Mouse (Mus musculus) kidney, embryonic 14.5 days (tissue): Measurements from ENCODE around the gene Myh11. TPM values are rescaled to one million over a fixed set of nuclear protein-coding genes. Genes with fewer than 3 reads are reported as not detected.
A peak's percentile ranks its signal among the peaks of the same experiment; 100 is the strongest.

Source experiments
- ATAC-seq: fragments of 200-750 bp; cut with Nextera tagmentation; 2 replicates; pipeline ENCODE4 v1.8.0; 2017; ENCODE audit warnings: moderate number of reproducible peaks, mild to moderate bottlenecking, moderate TSS enrichment, moderate library complexity; ENCODE audit not compliant: low FRiP score, low TSS enrichment
- H3K27ac ChIP-seq: fragments of 300-500 bp; sonication (generic); 2 replicates; pipeline ENCODE4 v1.5.1; 2014; ENCODE audit warnings: low read depth, mild to moderate bottlenecking, low read length, moderate library complexity, mixed read lengths
- H3K27me3 ChIP-seq: fragments of 300-500 bp; sonication (generic); 2 replicates; pipeline ENCODE4 v1.6.1; 2014; ENCODE audit warnings: mild to moderate bottlenecking, low read length; ENCODE audit not compliant: control insufficient read depth, insufficient read depth
- H3K36me3 ChIP-seq: fragments of 300-500 bp; sonication (generic); 2 replicates; pipeline ENCODE4 v1.6.1; 2014; ENCODE audit warnings: low read length, mixed read lengths; ENCODE audit not compliant: control insufficient read depth, insufficient read depth
- H3K4me1 ChIP-seq: fragments of 300-500 bp; sonication (generic); 2 replicates; pipeline ENCODE4 v1.6.1; 2014; ENCODE audit warnings: low read length, mixed read lengths; ENCODE audit not compliant: control insufficient read depth, insufficient read depth
- H3K4me2 ChIP-seq: fragments of 300-500 bp; sonication (generic); replicated peaks from 2 replicates; pipeline ENCODE4 v1.6.1; 2014; ENCODE audit warnings: low read depth, mild to moderate bottlenecking, low read length
- H3K4me3 ChIP-seq: fragments of 300-500 bp; sonication (generic); 2 replicates; pipeline ENCODE4 v1.5.1; 2014; ENCODE audit warnings: mild to moderate bottlenecking, low read length
- H3K9ac ChIP-seq: fragments of 300-500 bp; sonication (generic); 2 replicates; pipeline ENCODE4 v1.6.1; 2014; ENCODE audit warnings: low read depth, mild to moderate bottlenecking, low read length, moderate library complexity
- H3K9me3 ChIP-seq: fragments of 300-500 bp; sonication (generic); 2 replicates; pipeline ENCODE4 v1.6.1; 2016; ENCODE audit warnings: low read length; ENCODE audit not compliant: control insufficient read depth
- WGBS: fragments of 180-500 bp; shearing (Covaris S2); extraction: QIAGEN DNeasy Blood & Tissue Kit; methylation state at CpG from one replicate; pipeline ENCODE4 v1.1.7; 2014; 5-methylcytosine and 5-hydroxymethylcytosine counted together
- polyA plus RNA-seq: library from polyadenylated mRNA; unstranded; fragments of >200 nt; fragmentation: Nextera tagmentation; extraction: Ambion mirVana; gene quantifications from 2 replicates; pipeline ENCODE4 v1.2.1, GENCODE M21; 2014

Gene Myh11
- 0.91 and 3.5 TPM in 2 replicates for polyA plus RNA-seq

DNA sequence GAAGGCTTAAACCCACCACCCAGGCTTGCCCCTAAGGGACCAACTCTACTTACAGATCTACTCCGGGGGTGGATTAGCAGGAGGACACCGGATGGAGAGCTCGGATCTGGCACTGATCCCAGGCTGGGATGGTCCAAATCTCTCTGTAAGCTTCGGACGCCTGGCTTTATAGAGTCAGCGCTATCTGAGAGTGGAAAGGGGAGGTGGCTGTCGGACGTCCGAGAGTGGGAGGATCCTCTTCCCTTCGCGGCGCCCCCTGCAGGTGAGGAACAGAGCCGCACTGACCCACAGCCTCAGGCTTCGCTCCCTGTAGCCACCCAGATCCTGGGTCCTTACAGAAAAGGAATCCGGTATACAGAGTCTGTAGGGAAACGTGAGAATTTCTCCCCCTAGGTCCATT, at the start of gene Myh11:
TSS of gene Myh11 (minus strand) at position 150 of the 400 bp plus-strand sequence.
- H3K9ac ChIP-seq: peak within 1 kb of the TSS; percentile 40; the same call in 1 of the 2 replicates
- H3K36me3 ChIP-seq: no peaks in the 10 kb centered on the region
- no peak within 1 kb of the TSS for H3K27ac ChIP-seq
- no peaks in the 10 kb centered on the region for H3K9me3 ChIP-seq
- H3K4me3 ChIP-seq: peak within 1 kb of the TSS; percentile 32
- peak; percentile 79 for ATAC-seq
- peaks cover 12% of the 10 kb centered on the region; the same call in 1 of the 2 replicates for H3K4me1 ChIP-seq
- WGBS: 6% methylated on average over 15 of the region's 16 CpGs
- H3K4me2 ChIP-seq: peak within 1 kb of the TSS; percentile 53
- no peaks in the 10 kb centered on the region; the same call in 1 of the 2 replicates for H3K27me3 ChIP-seq

DNA sequence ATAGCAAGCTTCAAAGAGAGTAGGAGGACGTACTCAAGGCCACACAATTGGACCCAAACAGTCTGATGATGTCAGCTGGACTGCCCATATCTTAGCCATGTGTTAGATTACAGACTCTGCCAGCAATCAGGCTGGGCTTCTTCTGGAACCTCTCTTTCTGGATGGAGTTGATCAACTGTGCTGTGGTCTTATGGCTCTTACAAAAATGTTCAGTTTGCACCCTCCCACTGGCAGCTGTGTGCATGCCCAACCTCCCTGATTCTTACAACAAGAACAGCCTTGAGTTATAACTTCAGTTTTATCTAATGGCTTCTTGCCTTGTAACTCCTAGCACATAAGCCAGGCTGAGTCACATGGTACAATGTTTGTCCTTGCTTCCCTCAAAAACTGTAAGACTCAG, 37.0 kb upstream of the Myh11 start:
- Histone ChIP-seq H3K27ac (no peak overlapping the region), H3K9ac (no peak overlapping the region), H3K36me3 (no peaks in the 10 kb centered on the region), H3K4me1 (no peaks in the 10 kb centered on the region), H3K9me3 (no peaks in the 10 kb centered on the region), H3K4me2 (no peak overlapping the region), H3K27me3 (no peaks in the 10 kb centered on the region), H3K4me3 (no peak overlapping the region)
- 67% methylated on average over 1 of the region's 1 CpGs for WGBS
- no peak for ATAC-seq

DNA sequence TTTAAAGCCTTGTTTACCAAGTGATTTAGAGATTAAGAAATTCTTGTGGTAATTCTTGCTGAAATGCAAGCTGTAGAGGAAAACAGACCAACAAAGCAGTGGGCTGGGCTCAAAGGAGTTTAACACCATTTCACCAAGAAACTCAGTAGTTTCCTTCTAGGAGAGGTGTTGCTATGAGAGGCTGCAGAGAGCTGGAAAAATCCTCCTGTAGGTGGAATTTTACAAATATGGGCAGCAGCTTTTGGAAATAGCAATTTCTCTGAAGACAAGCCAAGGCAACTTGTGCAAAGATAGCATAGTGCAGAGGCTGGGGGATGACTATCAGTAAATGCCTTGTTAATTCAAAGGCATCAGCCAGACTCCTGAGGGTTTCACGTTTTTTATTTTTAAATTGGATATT, 29.3 kb upstream of the Myh11 start:
- H3K27me3 ChIP-seq: no peaks in the 10 kb centered on the region
- H3K27ac ChIP-seq: no peak overlapping the region
- ATAC-seq: no peak
- peaks cover 7% of the 10 kb centered on the region for H3K4me1 ChIP-seq
- H3K4me3 ChIP-seq: no peak overlapping the region
- H3K9me3 ChIP-seq: no peaks in the 10 kb centered on the region
- no peak overlapping the region for H3K9ac ChIP-seq
- H3K36me3 ChIP-seq: no peaks in the 10 kb centered on the region
- no peak overlapping the region for H3K4me2 ChIP-seq
- 58% methylated on average over 1 of the region's 1 CpGs for WGBS

DNA sequence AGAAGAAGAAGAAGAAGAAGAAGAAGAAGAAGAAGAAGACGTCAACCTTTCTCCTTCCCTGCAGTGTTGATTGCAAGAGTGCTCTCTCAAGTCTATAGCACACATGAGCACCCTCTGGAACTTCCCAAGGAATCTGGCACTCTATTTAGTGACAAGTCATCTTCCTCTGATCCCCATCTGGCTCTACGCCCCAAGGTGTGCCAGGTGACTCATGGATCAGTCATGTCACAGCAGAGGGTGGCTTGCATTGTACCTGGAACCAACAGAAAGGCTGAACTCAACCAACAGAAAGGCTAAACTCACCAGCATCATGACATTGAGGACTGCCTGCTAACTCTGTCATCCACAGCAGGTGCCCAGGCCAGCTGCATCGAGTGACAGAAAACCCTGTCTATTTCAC, 28.5 kb upstream of the Myh11 start:
- Histone ChIP-seq H3K27ac (no peak overlapping the region), H3K9me3 (no peaks in the 10 kb centered on the region), H3K27me3 (no peaks in the 10 kb centered on the region), H3K4me3 (no peak overlapping the region), H3K36me3 (no peaks in the 10 kb centered on the region), H3K4me1 (peaks cover 8% of the 10 kb centered on the region), H3K4me2 (no peak overlapping the region), H3K9ac (no peak overlapping the region)
- no peak for ATAC-seq
- WGBS: 85% methylated on average over 3 of the region's 3 CpGs

DNA sequence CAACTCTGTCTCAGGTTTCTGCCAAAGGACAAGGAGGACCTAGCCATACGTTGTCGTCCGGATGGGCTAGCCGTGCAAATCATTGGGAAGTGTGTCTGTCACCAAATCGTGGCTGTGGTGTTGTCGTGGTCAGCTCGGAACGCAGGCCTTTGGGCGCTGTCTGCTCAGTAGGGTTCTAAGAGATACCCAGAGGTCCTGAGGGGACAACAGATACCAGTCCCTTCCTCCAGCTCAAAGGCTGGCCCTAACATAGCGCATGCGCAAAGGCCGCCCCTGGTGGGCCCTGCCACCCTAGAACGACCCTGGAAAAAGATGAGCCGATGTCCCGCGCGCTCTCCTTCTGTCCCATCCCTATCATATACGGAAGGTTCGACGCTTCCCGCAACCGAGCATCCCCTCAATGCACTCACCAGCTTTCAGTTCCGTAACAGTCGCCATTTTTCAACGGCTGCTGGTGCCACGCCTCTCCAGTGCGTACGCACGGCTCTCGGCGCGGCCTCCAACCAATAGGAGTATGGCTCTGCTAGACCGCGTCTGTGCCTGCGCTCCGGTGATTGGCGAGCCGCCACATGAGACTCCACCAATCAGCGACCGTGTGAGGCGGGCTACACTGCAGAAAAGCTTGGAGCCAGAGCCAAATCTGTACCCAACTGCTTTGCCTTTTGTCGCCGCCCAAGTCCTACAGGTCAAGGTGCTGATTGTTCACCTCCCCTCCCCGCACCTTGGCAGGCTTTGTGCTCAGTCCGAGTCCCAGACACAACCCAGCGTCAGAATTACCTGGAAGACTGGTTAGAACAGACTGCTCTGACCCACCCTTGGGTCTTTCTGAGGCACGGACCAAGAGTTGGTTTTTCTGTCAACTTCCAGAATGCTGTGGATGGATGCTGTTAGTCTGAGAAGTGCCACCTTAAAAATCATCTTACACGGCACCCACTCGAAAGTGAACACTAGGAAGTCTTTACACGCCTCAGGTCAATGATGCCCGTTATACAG, 26.0 kb upstream of the Myh11 start, which contains the start of gene Fopnl:
TSS of gene Fopnl (minus strand) at position 522 of the 993 bp plus-strand sequence.
- Histone ChIP-seq H3K36me3 (peaks cover 14% of the 10 kb centered on the region), H3K4me2 (peak within 1 kb of the TSS; percentile 69), H3K27ac (peak within 1 kb of the TSS; percentile 85), H3K9ac (peak within 1 kb of the TSS; percentile 77), H3K9me3 (no peaks in the 10 kb centered on the region), H3K4me3 (peak within 1 kb of the TSS; percentile 90), H3K4me1 (peaks cover 8% of the 10 kb centered on the region), H3K27me3 (no peaks in the 10 kb centered on the region)
- ATAC-seq: peak; percentile 100
- WGBS: 4% methylated on average over 51 of the region's 51 CpGs

DNA sequence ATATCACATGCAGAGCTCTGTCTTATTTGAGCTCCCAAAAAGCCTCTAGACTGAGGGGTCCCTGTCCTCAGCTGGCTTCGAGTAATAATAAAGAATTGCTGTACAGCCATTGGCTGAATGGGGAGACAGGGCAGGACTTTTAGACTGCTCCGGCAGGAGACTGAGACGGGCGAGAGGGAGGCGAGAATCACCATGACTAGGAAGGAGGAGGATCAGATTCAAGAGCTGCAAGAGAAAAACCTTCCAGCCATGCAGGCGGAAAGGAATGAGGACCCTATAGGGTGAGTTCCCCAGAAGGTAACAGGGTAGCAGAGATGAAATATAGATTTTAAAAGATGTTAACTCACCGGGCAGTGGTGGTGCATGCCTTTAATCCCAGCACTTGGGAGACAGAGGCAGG, 21.7 kb upstream of the Myh11 start:
- Histone ChIP-seq H3K4me1 (peaks cover 8% of the 10 kb centered on the region), H3K9ac (no peak overlapping the region), H3K4me2 (no peak overlapping the region), H3K36me3 (peaks cover 47% of the 10 kb centered on the region), H3K4me3 (no peak overlapping the region), H3K27me3 (no peaks in the 10 kb centered on the region), H3K9me3 (no peaks in the 10 kb centered on the region), H3K27ac (no peak overlapping the region)
- WGBS: 93% methylated on average over 7 of the region's 7 CpGs
- no peak for ATAC-seq

DNA sequence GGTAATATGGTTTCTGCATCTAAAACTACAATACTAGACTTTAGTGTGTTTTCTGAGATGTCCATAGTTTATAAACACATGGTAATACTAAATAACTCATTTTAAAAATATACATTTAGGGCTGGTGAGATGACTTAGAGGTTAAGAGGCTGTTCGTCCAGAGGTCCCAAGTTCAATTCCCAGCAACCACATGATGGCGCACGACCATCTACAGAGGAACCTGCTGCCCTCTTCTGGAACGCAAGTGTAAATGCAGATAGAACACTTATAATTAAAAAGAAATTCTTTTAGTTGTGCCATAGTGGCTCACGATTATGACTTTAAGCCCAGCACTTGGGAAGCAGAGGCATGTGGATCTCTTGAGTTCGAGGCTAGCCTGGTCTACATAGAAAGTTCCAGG, 20.2 kb upstream of the Myh11 start:
- Histone ChIP-seq H3K27me3 (no peaks in the 10 kb centered on the region), H3K36me3 (peaks cover 58% of the 10 kb centered on the region), H3K4me3 (no peak overlapping the region), H3K4me1 (peaks cover 8% of the 10 kb centered on the region), H3K4me2 (no peak overlapping the region), H3K27ac (no peak overlapping the region), H3K9ac (no peak overlapping the region), H3K9me3 (no peaks in the 10 kb centered on the region)
- whole genome bisulfite sequencing: 55% methylated on average over 6 of the region's 6 CpGs
- ATAC-seq: no peak

DNA sequence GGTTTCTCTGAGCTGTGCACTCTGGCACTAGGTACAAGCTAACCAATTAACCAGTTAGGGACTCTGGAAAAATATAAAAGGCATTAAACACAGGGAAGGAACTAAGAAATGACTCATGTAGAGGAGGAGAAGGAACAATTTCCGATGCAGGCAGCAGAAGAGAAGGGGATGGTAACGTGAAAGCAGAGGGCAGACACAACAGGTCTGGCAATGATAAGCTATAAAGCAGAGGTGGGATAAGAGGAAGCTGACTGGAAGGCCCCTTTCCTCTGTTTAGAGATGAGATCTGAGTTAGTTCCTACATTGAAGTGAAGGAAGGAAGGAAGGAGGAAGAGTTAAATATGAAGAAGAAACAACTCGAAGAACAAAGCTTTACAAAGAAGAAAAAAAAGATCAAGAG, 18.7 kb upstream of the Myh11 start:
- Histone ChIP-seq H3K27ac (no peak overlapping the region), H3K36me3 (peaks cover 65% of the 10 kb centered on the region), H3K4me2 (no peak overlapping the region), H3K4me1 (no peaks in the 10 kb centered on the region), H3K27me3 (no peaks in the 10 kb centered on the region), H3K9me3 (no peaks in the 10 kb centered on the region), H3K9ac (no peak overlapping the region), H3K4me3 (no peak overlapping the region)
- ATAC-seq: no peak
- 94% methylated on average over 3 of the region's 3 CpGs for WGBS
